Mouse (Mus musculus) embryonic fibroblast, embryonic 13.5 days (primary cell): ENCODE results near the gene Relch.

Source experiments
- CTCF ChIP-seq: IDR thresholded peaks from 2 replicates; pipeline ENCODE4 v1.5.1; 2011; ENCODE audit warnings: mild to moderate bottlenecking, control low read depth, low read length, moderate library complexity, borderline replicate concordance; ENCODE audit not compliant: insufficient read depth
- POLR2A ChIP-seq: IDR thresholded peaks from 2 replicates; pipeline ENCODE4 v1.6.1; 2011; ENCODE audit warnings: low read depth, mild to moderate bottlenecking, control low read depth, low read length, moderate library complexity

DNA sequence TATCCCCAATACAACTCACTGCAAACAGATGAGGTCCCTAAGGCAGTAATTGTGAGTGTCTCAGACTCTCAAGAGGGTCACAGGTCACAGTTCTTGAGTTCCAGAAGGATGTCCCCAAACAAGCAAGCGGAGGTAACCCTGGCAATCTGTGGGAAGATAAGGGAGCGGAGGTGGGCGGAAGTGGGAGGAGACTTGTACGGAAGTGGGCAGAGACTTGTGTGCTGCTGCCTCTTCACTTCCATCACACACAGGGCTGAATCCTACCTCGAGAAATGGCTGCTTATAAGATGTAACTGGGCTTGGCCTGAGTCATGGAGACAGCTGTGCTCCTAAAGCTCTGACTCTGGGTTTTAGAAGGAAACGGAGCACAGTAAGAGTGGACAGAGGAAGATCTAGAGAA, 139.3 kb downstream of the Relch start:
- TF ChIP-seq CTCF (no peak), POLR2A (no peak)
